Mouse (Mus musculus) liver, embryonic 11.5 days (tissue): Measurements from ENCODE around the gene Rai14. TPM values are rescaled to one million over a fixed set of nuclear protein-coding genes. Genes with fewer than 3 reads are reported as not detected.

Experiments
- ATAC-seq: fragments of 200-750 bp; cut with Nextera tagmentation; replicated peaks from 2 replicates; pipeline ENCODE4 v1.8.0; 2017; ENCODE audit warnings: moderate number of reproducible peaks, mild to moderate bottlenecking, moderate TSS enrichment, moderate library complexity; ENCODE audit not compliant: low FRiP score
- DNase-seq: peaks from one replicate; pipeline ENCODE4 v3.0.0-alpha.2; 2017; ENCODE audit warnings: low spot score
- H3K27ac ChIP-seq: fragments of 300-500 bp; sonication (generic); 2 replicates; pipeline ENCODE4 v1.5.1; 2014; ENCODE audit warnings: mild to moderate bottlenecking, low read depth, low read length, control low read depth
- H3K27me3 ChIP-seq: fragments of 300-500 bp; sonication (generic); replicated peaks from 2 replicates; pipeline ENCODE4 v1.6.1; 2014; ENCODE audit warnings: low read length, mixed read lengths; ENCODE audit not compliant: control insufficient read depth, insufficient read depth
- H3K36me3 ChIP-seq: fragments of 300-500 bp; sonication (generic); 2 replicates; pipeline ENCODE4 v1.6.1; 2014; ENCODE audit warnings: mild to moderate bottlenecking, low read length, moderate library complexity, mixed read lengths; ENCODE audit not compliant: control insufficient read depth, insufficient read depth
- H3K4me1 ChIP-seq: fragments of 300-500 bp; sonication (generic); replicated peaks from 2 replicates; pipeline ENCODE4 v1.6.1; 2014; ENCODE audit warnings: low read length, mixed read lengths; ENCODE audit not compliant: control insufficient read depth, insufficient read depth
- H3K4me2 ChIP-seq: fragments of 300-500 bp; sonication (generic); 2 replicates; pipeline ENCODE4 v1.6.1; 2014; ENCODE audit warnings: mild to moderate bottlenecking, control low read depth, moderate library complexity
- H3K4me3 ChIP-seq: fragments of 300-500 bp; sonication (generic); 2 replicates; pipeline ENCODE4 v1.5.1; 2014; ENCODE audit warnings: low read depth, low read length, control low read depth
- H3K9ac ChIP-seq: fragments of 300-500 bp; sonication (generic); 2 replicates; pipeline ENCODE4 v1.6.1; 2014; ENCODE audit warnings: low read depth, low read length, control low read depth
- H3K9me3 ChIP-seq: fragments of 300-500 bp; sonication (generic); 2 replicates; pipeline ENCODE4 v1.6.1; 2016; ENCODE audit warnings: low read length, inconsistent platforms, mixed read lengths; ENCODE audit not compliant: control insufficient read depth
- WGBS: fragments of 180-500 bp; shearing (Covaris S2); extraction: QIAGEN DNeasy Blood & Tissue Kit; methylation state at CpG from one replicate; pipeline ENCODE4 v1.1.7; 2014; 5-methylcytosine and 5-hydroxymethylcytosine counted together
- polyA plus RNA-seq: library from polyadenylated mRNA; unstranded; fragments of >200 nt; fragmentation: Nextera tagmentation; extraction: Ambion mirVana; gene quantifications from 2 replicates; pipeline ENCODE4 v1.2.1, GENCODE M21; 2014

The Rai14 gene
- polyA plus RNA-seq, 1 experiment from 2014 or later = 19.6 TPM

DNA sequence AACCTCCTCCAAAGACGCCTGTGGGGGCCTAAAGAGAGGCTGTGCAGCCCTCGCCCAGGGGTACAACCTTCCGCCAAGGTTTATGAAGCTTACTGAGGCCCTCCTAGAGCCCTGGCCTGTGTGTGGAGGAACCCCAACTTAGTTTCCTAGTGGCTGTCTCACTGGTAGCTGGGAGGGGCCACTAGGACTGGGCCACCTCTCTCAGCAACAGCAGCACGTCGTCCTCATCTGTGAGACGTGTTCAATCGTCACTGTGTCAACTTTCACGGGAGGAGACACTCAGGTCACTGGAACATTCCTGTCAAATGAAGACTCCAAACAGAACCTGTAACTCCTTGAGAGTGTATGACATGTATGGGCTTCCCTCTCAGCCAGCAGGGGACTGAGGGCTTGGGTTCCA is 8.0 kb downstream of the Rai14 start:
- Histone ChIP-seq H3K4me3 (no peak overlapping the region), H3K9me3 (no peaks in the 10 kb centered on the region), H3K9ac (no peak overlapping the region), H3K27me3 (no peaks in the 10 kb centered on the region), H3K36me3 (0 out of 2 replicates have a peak, but pooled peaks cover 3% of the 10 kb centered on the region), H3K27ac (no peak overlapping the region), H3K4me1 (no peaks in the 10 kb centered on the region), H3K4me2 (no peak overlapping the region)
- no peak for ATAC-seq
- 83% methylated on average over 8 of the region's 8 CpGs for WGBS
- DNase-seq = no peak

DNA sequence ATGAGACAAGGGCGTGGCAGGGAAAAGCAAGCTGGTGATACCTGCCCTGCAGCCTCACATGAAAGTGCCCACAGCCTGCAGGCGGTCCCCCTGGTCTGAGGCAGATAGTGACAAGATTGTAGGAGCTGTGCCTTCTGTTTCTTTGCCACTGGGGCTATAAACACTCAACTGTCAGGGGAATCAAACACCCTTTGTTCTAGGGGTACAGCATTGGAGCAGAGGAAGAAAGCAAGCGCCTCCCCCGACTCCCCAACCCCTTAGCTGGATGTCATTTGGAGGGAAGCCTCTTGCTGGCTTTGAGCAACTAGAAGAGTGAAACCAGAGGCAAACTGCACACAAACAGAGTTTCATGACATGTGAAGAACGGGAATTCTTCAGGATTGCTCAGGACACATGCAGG is 8.7 kb downstream of the Rai14 start:
- no peaks in the 10 kb centered on the region for H3K27me3 ChIP-seq
- 84% methylated on average over 5 of the region's 5 CpGs for whole genome bisulfite sequencing
- ATAC-seq = no peak
- H3K4me2 ChIP-seq = no peak overlapping the region
- no peak for DNase-seq
- 0 out of 2 replicates have a peak, but pooled peaks cover 3% of the 10 kb centered on the region for H3K36me3 ChIP-seq
- no peak overlapping the region for H3K4me3 ChIP-seq
- H3K27ac ChIP-seq = no peak overlapping the region
- no peak overlapping the region for H3K9ac ChIP-seq
- H3K9me3 ChIP-seq = no peaks in the 10 kb centered on the region
- H3K4me1 ChIP-seq = no peaks in the 10 kb centered on the region

DNA sequence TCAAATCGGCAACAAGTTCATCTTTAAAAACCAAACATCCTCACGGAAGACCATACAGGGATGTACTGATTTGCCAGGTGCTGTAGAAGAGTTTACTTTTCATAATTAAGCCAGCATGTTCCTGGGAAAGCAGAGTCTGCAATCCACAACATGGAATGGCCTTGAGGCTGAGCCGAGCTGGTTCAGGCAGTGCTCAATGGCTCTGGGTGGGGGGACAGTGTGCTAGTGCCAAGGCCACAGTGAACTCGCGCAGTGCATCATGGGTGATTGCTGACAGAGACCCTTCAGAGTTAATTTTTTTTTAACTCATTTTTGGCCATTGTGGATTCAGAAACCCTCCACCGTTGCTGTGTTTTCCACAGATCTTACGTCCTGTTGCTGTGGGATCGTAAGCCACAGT is 10.1 kb downstream of the Rai14 start:
- ATAC-seq = no peak
- 0 out of 2 replicates have a peak, but pooled peaks cover 3% of the 10 kb centered on the region for H3K36me3 ChIP-seq
- no peak for DNase-seq
- H3K27me3 ChIP-seq = no peaks in the 10 kb centered on the region
- no peaks in the 10 kb centered on the region for H3K9me3 ChIP-seq
- WGBS = 87% methylated on average over 8 of the region's 8 CpGs
- H3K9ac ChIP-seq = no peak overlapping the region
- no peaks in the 10 kb centered on the region for H3K4me1 ChIP-seq
- no peak overlapping the region for H3K4me3 ChIP-seq
- no peak overlapping the region for H3K4me2 ChIP-seq
- no peak overlapping the region for H3K27ac ChIP-seq

DNA sequence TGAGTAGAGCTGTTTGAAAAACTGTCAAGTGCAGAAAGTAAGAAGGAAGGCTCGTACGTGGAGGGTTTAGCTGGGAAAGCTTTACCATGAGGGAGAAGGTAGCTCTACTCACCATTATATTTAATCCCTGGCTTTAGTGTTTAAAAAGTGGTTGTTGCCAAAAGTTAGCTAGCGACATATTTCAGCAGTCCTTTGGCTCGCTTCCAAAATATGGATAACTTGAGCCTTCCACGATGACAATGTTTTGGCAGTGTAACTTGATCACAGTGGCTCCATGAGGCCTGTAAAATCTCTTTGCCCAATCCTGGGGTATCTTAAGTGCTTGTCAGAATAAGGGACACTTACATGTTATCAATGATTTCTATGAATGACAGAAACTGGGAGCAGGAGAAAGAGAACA is 12.9 kb downstream of the Rai14 start:
- Histone ChIP-seq H3K9ac (no peak overlapping the region), H3K4me2 (no peak overlapping the region), H3K27me3 (no peaks in the 10 kb centered on the region), H3K27ac (no peak overlapping the region), H3K4me3 (no peak overlapping the region), H3K36me3 (no peaks in the 10 kb centered on the region), H3K9me3 (no peaks in the 10 kb centered on the region), H3K4me1 (no peaks in the 10 kb centered on the region; the same call in 1 of the 2 replicates)
- no peak for ATAC-seq
- 77% methylated on average over 5 of the region's 5 CpGs for WGBS
- no peak for DNase-seq

DNA sequence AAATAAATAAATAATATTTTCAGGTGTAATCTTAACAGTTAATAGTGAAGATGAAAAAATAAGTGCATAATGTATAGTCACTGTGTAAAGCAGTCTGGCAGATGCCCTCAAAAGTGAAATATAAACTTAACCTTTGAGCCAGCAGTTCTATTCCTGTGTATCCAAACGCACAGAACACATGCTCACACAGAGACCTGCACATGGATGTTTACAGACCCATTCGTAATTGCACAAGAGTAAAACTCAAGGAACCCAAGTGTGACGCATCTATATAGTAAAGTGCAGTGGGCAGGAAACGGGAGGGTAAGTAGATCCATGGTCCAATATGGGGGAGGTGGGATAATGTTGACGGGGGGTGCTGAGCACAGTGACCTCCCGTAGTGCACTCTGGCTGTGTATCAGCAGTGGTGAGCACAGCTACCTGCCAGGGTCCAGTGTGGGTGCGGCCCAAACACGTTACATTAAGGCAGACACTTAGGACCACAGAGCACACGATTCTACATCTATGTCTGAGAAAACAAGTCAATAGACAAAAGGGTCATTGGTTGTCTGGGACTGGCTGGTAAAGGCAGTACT is 13.4 kb downstream of the Rai14 start:
- ATAC-seq = no peak
- no peak for DNase-seq
- no peak overlapping the region for H3K4me2 ChIP-seq
- 88% methylated on average over 9 of the region's 9 CpGs for WGBS
- no peaks in the 10 kb centered on the region; the same call in 1 of the 2 replicates for H3K4me1 ChIP-seq
- no peak overlapping the region for H3K27ac ChIP-seq
- H3K9me3 ChIP-seq = no peaks in the 10 kb centered on the region
- no peaks in the 10 kb centered on the region for H3K27me3 ChIP-seq
- no peaks in the 10 kb centered on the region for H3K36me3 ChIP-seq
- H3K9ac ChIP-seq = no peak overlapping the region
- H3K4me3 ChIP-seq = no peak overlapping the region

DNA sequence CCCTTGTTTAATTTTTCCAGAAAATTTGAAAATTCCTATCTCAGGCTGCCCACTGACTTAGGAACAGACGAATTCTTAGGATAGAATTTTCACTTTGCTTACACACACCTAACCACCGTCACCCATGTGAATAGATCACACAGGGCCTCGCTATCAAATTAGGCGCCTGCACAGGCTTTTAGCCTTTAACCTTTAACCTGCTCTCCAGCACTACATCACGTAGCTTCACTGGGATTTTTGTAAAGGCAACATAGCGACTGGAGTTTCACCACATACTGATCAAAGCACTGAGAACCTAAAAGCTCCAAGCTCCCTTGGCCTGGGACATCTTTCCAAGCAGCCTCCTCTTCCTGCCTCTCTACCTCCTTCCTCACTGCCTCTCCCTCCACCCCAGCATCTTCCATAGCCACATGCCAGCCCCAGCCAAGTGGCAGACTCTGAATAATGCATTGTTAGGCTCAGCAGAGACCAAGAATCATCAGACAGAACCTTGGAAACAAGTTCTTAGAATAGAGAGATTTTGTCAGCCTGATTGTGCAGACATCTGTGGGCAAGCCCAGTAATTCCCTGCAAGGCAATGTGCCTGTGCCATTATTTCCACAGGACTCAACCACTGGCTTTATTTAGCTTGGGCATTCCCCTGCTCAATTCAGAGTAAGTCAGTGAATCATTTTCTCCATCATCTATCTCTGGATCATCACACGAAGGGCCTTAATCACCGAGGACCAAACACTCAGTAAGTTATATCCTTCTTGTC is 17.8 kb downstream of the Rai14 start:
- 64% methylated on average over 8 of the region's 8 CpGs for WGBS
- ATAC-seq = no peak
- no peak overlapping the region for H3K4me2 ChIP-seq
- no peaks in the 10 kb centered on the region for H3K27me3 ChIP-seq
- no peak overlapping the region for H3K9ac ChIP-seq
- no peak overlapping the region for H3K27ac ChIP-seq
- H3K4me1 ChIP-seq = no peaks in the 10 kb centered on the region; the same call in none of the 2 replicates
- no peaks in the 10 kb centered on the region for H3K9me3 ChIP-seq
- H3K4me3 ChIP-seq = no peak overlapping the region
- no peaks in the 10 kb centered on the region for H3K36me3 ChIP-seq
- DNase-seq = no peak

DNA sequence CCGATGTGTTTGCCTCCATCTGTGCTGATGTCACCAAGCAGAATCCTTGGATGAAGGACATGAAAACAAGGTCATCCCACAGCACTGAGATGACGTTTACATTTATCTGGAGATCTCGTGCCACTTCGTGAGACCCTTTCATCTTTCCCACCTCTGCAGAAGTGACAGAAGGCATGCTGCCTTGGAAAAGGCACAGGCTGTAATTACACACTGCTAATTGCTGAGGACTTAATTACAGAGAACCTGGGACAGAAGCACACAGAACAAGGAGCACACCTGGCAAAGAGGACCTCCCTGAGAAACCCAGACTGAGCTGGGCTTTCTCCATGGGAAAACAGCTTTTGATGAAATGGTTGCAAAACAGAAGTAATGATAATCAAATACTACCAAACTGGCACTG is 21.8 kb downstream of the Rai14 start:
- ATAC-seq (no peak), DNase-seq (no peak)
- 63% methylated on average over 4 of the region's 4 CpGs for WGBS
- Histone ChIP-seq H3K27ac (no peak overlapping the region), H3K9me3 (no peaks in the 10 kb centered on the region), H3K4me2 (no peak overlapping the region), H3K36me3 (no peaks in the 10 kb centered on the region), H3K4me1 (peaks cover 2% of the 10 kb centered on the region), H3K9ac (no peak overlapping the region), H3K27me3 (no peaks in the 10 kb centered on the region), H3K4me3 (no peak overlapping the region)

DNA sequence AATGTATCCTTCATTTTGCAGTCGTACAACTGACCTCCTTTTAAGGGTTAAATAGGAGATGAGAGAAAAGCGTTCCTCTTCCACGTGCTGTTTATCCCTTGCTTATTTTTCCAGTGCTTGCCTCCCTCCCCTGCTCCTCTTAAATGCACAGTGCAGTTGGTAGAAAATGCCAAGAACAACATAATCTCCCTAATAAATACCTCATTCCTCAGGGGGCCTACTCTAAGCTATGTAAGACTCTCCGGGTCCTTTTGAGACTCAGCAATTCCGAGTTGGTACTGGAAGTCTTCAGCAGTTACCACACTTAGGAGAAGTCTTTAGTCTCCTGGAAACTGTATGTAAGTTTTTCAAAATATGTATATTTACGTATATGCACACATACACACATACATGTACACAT is 22.9 kb downstream of the Rai14 start:
- Histone ChIP-seq H3K27me3 (no peaks in the 10 kb centered on the region), H3K4me3 (no peak overlapping the region), H3K4me1 (peaks cover 2% of the 10 kb centered on the region), H3K4me2 (no peak overlapping the region), H3K9ac (no peak overlapping the region), H3K9me3 (no peaks in the 10 kb centered on the region), H3K36me3 (no peaks in the 10 kb centered on the region), H3K27ac (no peak overlapping the region)
- ATAC-seq = no peak
- WGBS = 69% methylated on average over 6 of the region's 6 CpGs
- no peak for DNase-seq

DNA sequence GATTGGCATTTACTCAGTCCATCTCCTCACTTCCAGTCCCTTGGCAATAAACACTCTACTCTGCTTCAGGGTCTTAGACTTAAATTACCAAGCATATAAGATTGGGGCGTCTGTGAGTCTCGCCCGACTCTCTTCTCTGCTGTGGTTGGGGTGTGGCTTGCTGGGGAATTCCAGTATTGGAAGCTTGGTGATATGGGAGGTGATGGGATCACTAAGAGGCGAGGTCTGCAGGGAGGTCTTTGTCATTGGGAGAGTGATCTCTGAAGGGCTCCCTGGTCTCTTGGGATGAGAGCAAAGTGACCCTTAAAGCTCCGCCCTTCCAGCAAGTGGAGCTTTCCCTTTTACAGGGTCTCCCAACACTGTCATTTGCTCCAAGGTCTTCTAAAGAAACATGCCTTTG is 23.5 kb downstream of the Rai14 start:
- no peaks in the 10 kb centered on the region for H3K36me3 ChIP-seq
- no peak for ATAC-seq
- H3K27ac ChIP-seq = no peak overlapping the region
- H3K27me3 ChIP-seq = no peaks in the 10 kb centered on the region
- peaks cover 2% of the 10 kb centered on the region for H3K4me1 ChIP-seq
- no peak overlapping the region for H3K9ac ChIP-seq
- DNase-seq = no peak
- WGBS = 84% methylated on average over 5 of the region's 5 CpGs
- no peak overlapping the region for H3K4me3 ChIP-seq
- H3K9me3 ChIP-seq = no peaks in the 10 kb centered on the region
- H3K4me2 ChIP-seq = no peak overlapping the region
